Mouse (Mus musculus): ENCODE results near the gene Rreb1. TPM values are rescaled to one million over a fixed set of nuclear protein-coding genes. Genes with fewer than 3 reads are reported as not detected.
A peak's percentile ranks its signal among the peaks of the same experiment; 100 is the strongest.

The Rreb1 gene
- total and polyA plus RNA-seq, 3 experiments, result 8.1 to 34.0 TPM; not detected in 1

GRCm38 (mm10) chr13:37946734-37947133, 168.5 kb downstream of the Rreb1 start:
- Histone ChIP-seq H3K9ac (ENCODE audit: control insufficient read depth, low read depth, low read length, poor library complexity, severe bottlenecking) (no peak overlapping the region), H3K27me3 (ENCODE audit: control insufficient read depth in 1 of 2, insufficient read depth in 2 of 2, low read length in 2 of 2) (no peaks in the 10 kb centered on the region), H3K36me3 (ENCODE audit: control insufficient read depth in 1 of 2, insufficient read depth in 2 of 2, low read length in 2 of 2) (peaks cover 0 to 13% of the 10 kb centered on the region in 2 experiments; a peak in 2 of 4 replicates), H3K9me3 (replicated peaks; ENCODE audit: insufficient read depth, low read length) (no peaks in the 10 kb centered on the region), H3K27ac (ENCODE audit: control insufficient read depth, low read depth, low read length) (no peak overlapping the region), H3K4me3 (ENCODE audit: control insufficient read depth in 1 of 2, insufficient read depth in 1 of 2, low read depth in 2 of 2, low read length in 2 of 2) (no peak overlapping the region), H3K79me2 (ENCODE audit: control insufficient read depth, insufficient read depth, low read length, poor library complexity) (no peaks in the 10 kb centered on the region), H3K4me1 (ENCODE audit: control insufficient read depth in 1 of 2, insufficient read depth in 2 of 2, low read length in 2 of 2) (no peaks in the 10 kb centered on the region)
- no peak for TF ChIP-seq GABPA (IDR thresholded peaks at IDR 0.05; ENCODE audit: low read depth, low read length)
- peak; percentile 56 for TF ChIP-seq RAD21 (IDR thresholded peaks at IDR 0.05; ENCODE audit: low read depth, low read length)
- TF ChIP-seq ELF1 (IDR thresholded peaks at IDR 0.05; ENCODE audit: low read depth, low read length), result no peak
- TF ChIP-seq UBTF (IDR thresholded peaks at IDR 0.05; ENCODE audit: borderline replicate concordance, insufficient read depth, low read depth, low read length), result no peak
- TF ChIP-seq BHLHE40 (IDR thresholded peaks at IDR 0.05; ENCODE audit: borderline replicate concordance, low read depth, low read length), result no peak
- TF ChIP-seq USF1 (IDR thresholded peaks at IDR 0.05; ENCODE audit: low read depth, low read length), result no peak
- TF ChIP-seq USF2 (IDR thresholded peaks at IDR 0.05; ENCODE audit: borderline replicate concordance in 1 of 2, insufficient read depth in 1 of 2, low read depth in 1 of 2, low read length in 2 of 2), result no peak
- TF ChIP-seq ZKSCAN1 (IDR thresholded peaks at IDR 0.05; ENCODE audit: low read depth, low read length), result no peak
- no peak for TF ChIP-seq MAZ (IDR thresholded peaks at IDR 0.05; ENCODE audit: low read depth, low read length)
- TF ChIP-seq SMC3 (IDR thresholded peaks at IDR 0.05; ENCODE audit: low read depth, low read length), result peak; percentile 86
- no peak for TF ChIP-seq HCFC1 (IDR thresholded peaks at IDR 0.05; ENCODE audit: low read depth, low read length)
- no peak for TF ChIP-seq POLR2AphosphoS5 (IDR thresholded peaks at IDR 0.05; ENCODE audit: borderline replicate concordance, low read depth, low read length)
- no peak for TF ChIP-seq RCOR1 (IDR thresholded peaks at IDR 0.05; ENCODE audit: low read depth, low read length)
- no peak for TF ChIP-seq KAT2A (conservative IDR thresholded peaks at IDR 0.05; ENCODE audit: low read depth, low read length)
- TF ChIP-seq SIN3A (IDR thresholded peaks at IDR 0.05; ENCODE audit: low read length), result no peak
- no peak for TF ChIP-seq MYC (IDR thresholded peaks at IDR 0.05; ENCODE audit: low read depth, low read length)
- TF ChIP-seq ZC3H11A (IDR thresholded peaks at IDR 0.05; ENCODE audit: low read depth, low read length), result peak; percentile 52; the same call in 1 of the 2 replicates
- TF ChIP-seq MAFK (IDR thresholded peaks at IDR 0.05; ENCODE audit: borderline replicate concordance, low read depth, low read length), result no peak
- no peak for TF ChIP-seq MAX (IDR thresholded peaks at IDR 0.05; ENCODE audit: low read length)
- TF ChIP-seq E2F4 (IDR thresholded peaks at IDR 0.05; ENCODE audit: borderline replicate concordance, low read depth, low read length), result no peak
- TF ChIP-seq CHD2 (IDR thresholded peaks at IDR 0.05; ENCODE audit: low read length), result no peak
- TF ChIP-seq TBP (IDR thresholded peaks at IDR 0.05; ENCODE audit: low read depth, low read length), result no peak
- no peak for TF ChIP-seq CHD1 (IDR thresholded peaks at IDR 0.05; ENCODE audit: low read depth, low read length)
- TF ChIP-seq TCF12 (IDR thresholded peaks at IDR 0.05; ENCODE audit: low read depth, low read length), result no peak
- TF ChIP-seq CTCF (IDR thresholded peaks at IDR 0.05 in 2 of 3, conservative IDR thresholded peaks at IDR 0.05 in 1 of 3; ENCODE audit: control insufficient read depth in 1 of 3, insufficient read depth in 1 of 3, low read depth in 2 of 3, low read length in 3 of 3, poor library complexity in 1 of 3, severe bottlenecking in 1 of 3), result peak; percentile 84 to 91 (median 89)
- TF ChIP-seq MXI1 (IDR thresholded peaks at IDR 0.05; ENCODE audit: low read depth, low read length), result no peak
- no peak for TF ChIP-seq NELFE (IDR thresholded peaks at IDR 0.05; ENCODE audit: low read depth, low read length)
- TF ChIP-seq NRF1 (IDR thresholded peaks at IDR 0.05; ENCODE audit: insufficient read depth, low read depth, low read length, poor library complexity, severe bottlenecking), result no peak
- peak; percentile 79 for DNase-seq (ENCODE audit: low read depth, low spot score)
